Mouse (Mus musculus): ENCODE measurements around the gene Apool. TPM values are rescaled to one million over a fixed set of nuclear protein-coding genes. Genes with fewer than 3 reads are reported as not detected.

Gene Apool
- polyA plus RNA-seq (2012; rRNA removed) = 11.7 and 12.2 TPM in 2 replicates

GRCm38 (mm10) chrX:112310804-112311530 lies at the start of gene Apool:
Apool (plus strand) TSS chrX:112311334.

GRCm38 (mm10) chrX:112406679-112407078 lies 95.5 kb downstream of the Apool start, which contains the start of gene Satl1:
Satl1 (minus strand) TSS chrX:112406779.

Other genes starting within 250 kb of the Apool start
- gene 4933403O08Rik, start 72.3 kb upstream of the Apool start, polyA plus RNA-seq (2012; rRNA removed) = 0.02 and 0.04 TPM in 2 replicates
- not detected in 2 replicates for gene Satl1, start 95.4 kb downstream of the Apool start, polyA plus RNA-seq (2012; rRNA removed)
- not detected in 2 replicates for gene 2010106E10Rik, start 183.9 kb downstream of the Apool start, polyA plus RNA-seq (2012; rRNA removed)